Mouse (Mus musculus) frontal cortex, postnatal 25 days (tissue): Measurements from ENCODE around the gene Tbc1d10c.

Source experiments
- DNase-seq, 2 experiments: peaks; one replicate each; pipeline ENCODE4 v3.0.0; 2022; ENCODE audit warnings: low spot score in 2 of 2

The Tbc1d10c gene

DNA sequence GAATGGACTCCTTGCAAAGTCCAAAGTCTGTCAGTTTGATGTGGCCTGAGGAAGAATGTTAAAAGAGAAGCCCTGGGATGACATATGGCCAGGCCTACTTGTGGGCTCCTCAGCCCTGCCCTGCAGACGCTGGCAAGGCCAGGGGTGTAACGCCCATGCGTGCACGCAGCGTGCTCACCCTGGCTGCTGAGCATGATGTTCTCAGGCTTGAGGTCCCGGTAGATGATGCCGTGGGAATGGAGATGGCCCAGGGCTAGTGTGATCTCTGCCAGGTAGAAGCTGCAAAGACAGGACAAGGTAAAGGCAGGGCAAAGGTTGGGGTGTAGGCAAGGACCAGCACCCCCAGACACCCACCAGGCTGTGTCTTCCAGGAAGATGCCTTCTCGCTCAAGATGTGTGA lies 32.0 kb downstream of the Tbc1d10c start:
- DNase-seq: no peak

- DNase-seq: no peak
Observed at GRCm38 (mm10) chr19:4156771-4157170, 34.3 kb downstream of the Tbc1d10c start.

DNA sequence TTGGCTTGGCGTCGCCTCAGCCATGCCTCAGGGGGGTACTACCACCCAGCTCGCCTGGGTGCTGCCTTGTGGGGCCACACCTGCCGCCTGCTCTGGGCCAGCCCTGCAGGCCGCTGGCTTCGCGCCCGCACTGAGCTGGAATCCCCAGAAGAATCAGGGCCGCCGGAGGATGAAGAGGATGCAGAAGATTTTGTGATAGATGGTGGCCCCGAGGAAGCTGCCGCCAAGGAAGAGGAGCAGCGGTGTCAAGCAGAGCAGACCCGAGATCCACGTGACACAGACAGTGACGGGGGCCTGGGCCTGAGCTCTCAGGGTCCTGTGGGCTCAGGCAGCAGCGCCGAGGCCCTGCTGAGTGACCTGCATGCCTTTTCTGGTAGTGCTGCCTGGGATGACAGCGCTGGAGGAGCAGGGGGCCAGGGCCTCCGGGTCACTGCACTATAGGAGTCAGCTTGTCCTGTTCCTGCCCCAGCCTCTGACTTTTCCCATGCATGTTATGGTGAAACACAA lies 35.0 kb downstream of the Tbc1d10c start:
- DNase-seq: no peak

DNA sequence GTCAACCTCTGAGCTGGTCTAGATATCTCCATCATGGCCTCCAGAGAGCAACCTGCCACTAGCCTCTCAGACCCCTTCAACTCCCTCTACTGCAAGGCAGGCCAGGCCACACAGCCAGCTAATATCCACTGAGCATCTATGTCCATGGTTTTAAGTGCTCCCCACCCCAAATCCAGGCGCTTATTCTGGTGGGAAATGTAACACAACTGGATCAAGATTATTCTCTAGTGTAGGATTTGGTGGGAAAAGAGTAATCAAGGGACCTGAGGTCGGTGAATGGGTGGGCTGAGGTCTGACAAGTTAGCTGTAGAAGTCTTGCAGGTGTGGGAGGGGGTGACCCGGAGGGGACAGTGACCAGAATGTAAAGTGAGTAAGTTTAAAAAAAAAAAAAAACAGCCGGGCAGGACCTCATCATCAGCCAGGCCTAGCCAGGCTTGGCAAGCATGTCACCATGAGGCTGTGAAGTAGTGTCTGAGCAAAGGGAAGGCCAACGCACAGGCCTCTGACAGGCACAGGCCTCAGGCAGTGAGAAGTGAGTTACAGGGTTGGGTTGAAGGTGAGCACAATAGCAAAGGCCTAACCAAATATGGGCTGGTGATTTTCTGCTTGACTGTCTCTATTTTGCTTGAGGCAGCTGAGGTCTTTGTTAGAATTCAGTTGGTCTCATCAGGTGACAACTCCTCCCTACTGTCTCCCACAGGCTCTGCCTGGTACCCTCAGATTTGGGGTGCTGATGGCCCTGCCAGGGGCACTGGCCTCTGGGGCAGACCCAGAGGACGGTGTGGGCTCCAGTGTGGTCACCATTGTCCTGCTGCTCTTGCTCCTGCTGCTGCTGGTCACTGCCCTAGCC lies 35.6 kb downstream of the Tbc1d10c start:
- DNase-seq: no peak

GRCm38 (mm10) chr19:4154437-4155222 lies 36.5 kb downstream of the Tbc1d10c start:
- DNase-seq: no peak

DNA sequence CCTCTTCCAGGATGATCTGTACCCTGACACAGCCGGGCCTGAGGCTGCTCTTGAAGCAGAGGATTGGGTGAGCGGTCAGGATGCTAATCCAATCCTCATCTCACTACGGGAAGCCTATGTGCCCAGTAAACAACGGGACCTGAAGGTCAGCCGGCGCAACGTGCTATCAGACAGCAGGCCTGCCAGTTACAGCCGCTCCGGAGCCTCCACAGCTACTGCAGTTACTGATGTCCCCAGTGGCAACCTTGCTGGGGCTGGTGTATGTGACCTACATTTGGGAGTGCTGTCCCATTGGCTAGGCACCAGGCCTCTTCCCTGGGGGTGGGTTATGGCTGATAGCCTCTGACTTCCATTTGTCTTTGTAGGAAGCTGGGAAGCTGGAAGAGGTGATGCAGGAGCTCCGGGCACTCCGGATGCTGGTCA lies 37.8 kb downstream of the Tbc1d10c start, which contains the start of gene Ptprcap:
TSS of gene Ptprcap (plus strand) at position 373 of the 423 bp plus-strand sequence.
- DNase-seq: no peak

GRCm38 (mm10) chr19:4152445-4153231 lies 38.4 kb downstream of the Tbc1d10c start:
- DNase-seq: no peak

- no peak for DNase-seq
Observed at GRCm38 (mm10) chr19:4151898-4152297, 39.2 kb downstream of the Tbc1d10c start.

DNA sequence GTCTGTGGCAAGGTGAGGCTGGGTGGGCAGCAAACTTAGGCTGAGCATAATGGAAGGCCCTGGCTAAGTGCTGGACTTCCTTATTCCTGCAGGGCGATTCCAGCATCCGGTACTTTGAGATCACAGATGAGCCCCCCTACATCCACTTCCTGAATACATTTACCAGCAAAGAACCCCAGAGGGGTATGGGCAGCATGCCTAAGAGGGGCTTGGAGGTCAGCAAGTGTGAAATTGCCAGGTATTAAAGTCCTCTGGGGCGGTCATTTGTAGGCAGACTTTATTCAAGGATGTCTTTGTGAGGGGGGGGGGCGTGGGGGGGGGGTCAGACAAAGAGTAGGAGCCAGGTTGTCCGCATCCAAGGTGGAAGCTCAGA lies 39.6 kb downstream of the Tbc1d10c start:
- DNase-seq: no peak

- DNase-seq: no peak
Observed at GRCm38 (mm10) chr19:4150567-4151487, 40.3 kb downstream of the Tbc1d10c start.

DNA sequence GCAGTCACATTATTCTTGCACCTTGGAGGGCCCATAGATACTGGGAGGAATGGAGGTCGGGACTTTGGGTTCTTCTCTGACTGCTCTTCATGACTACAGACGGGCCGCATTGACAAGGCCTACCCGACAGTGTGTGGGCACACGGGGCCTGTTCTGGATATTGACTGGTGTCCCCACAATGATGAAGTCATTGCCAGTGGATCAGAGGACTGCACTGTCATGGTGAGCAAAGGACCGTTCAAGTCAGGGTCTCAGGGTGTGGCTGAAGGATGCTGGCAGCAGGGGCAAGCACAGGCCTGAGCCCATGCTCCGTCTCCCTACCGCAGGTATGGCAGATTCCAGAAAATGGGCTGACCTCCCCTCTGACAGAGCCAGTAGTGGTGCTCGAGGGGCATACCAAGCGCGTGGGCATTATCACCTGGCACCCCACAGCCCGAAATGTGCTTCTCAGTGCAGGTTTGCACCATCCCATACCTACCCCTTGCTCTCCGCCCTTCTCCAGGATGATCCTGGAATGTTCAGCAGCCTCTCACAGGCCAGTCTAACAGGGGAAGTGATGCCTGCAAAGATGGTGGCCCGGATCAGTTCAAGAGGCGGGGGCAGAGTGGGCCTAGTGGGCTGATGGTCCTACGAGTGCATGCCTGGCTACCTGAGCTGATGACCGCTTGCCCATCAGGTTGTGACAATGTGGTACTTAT lies 41.2 kb downstream of the Tbc1d10c start:
- DNase-seq: no peak

DNA sequence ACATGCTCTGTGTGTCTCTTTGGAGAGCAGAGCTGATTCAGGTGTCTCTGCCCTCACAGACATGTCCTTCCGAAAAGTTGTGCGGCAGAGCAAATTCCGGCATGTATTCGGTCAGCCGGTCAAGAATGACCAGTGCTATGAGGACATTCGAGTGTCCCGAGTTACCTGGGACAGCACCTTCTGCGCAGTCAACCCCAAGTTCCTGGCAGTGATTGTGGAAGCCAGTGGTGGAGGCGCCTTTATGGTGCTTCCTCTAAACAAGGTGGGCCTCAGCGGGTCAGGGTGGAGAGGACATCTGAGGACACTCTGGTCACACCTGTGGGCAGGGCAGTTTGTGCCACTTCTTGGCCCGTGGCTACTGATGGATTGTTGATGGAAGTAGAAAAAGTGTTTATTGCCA lies 41.8 kb downstream of the Tbc1d10c start:
- no peak for DNase-seq

DNA sequence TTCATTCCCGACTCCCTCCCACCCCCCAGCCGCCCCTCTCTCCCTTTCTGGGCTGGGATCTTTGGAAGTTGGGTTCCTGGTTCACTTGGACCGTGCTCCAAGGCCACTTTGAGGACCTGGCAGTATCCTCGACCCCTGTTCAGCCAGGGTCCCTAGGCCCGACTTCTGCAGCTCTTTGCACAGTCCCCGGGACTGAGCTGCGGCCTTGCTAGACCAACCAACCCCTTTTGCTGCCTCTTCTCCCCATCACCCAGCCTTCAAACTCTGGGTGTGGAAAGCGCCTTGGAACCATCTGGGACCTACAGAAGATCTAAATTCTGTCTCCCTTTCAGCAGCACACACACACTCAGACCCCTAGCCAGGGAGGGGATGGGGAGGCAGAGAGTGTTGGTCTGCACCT lies 42.3 kb downstream of the Tbc1d10c start:
- no peak for DNase-seq

GRCm38 (mm10) chr19:4148491-4148806 lies 42.6 kb downstream of the Tbc1d10c start, which contains the start of gene Coro1b:
Coro1b (plus strand) TSS chr19:4148619.
- peak; percentile 91 to 92 for DNase-seq

- DNase-seq: no peak
Observed at GRCm38 (mm10) chr19:4147782-4148490, 43.1 kb downstream of the Tbc1d10c start.

DNA sequence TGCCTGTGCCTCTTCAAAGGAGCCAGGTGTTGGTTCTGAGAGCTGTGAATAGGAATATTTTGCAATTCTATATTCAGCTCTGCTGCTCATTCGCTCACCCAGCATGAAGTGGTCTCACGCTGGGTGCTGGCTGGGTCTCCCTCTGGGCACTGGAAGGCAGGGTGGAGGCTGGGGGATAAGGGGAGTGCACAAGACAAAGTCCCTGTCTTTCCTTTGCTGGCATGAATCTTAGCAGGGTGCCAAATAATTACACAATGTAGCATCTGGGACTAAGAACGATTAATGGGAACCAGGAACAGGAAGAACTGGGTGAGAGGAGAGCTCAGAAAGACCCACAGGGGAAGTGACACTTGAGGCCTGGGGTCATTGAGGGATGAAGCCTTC lies 44.1 kb downstream of the Tbc1d10c start:
- DNase-seq: no peak

- DNase-seq: no peak
Observed at GRCm38 (mm10) chr19:4146366-4147021, 44.6 kb downstream of the Tbc1d10c start.

GRCm38 (mm10) chr19:4145936-4146335 lies 45.1 kb downstream of the Tbc1d10c start:
- no peak for DNase-seq
